Mouse (Mus musculus) adrenal gland, postnatal 4 days (tissue): Measurements from ENCODE around the gene H1foo. TPM values are rescaled to one million over a fixed set of nuclear protein-coding genes. Genes with fewer than 3 reads are reported as not detected.

Source experiments
- total RNA-seq, 2 experiments: library from RNA; stranded (reverse); gene quantifications; 2 replicates each; pipeline ENCODE4 v1.2.3; 2021

Gene H1foo
- total RNA-seq, 2 experiments from 2014 or later = not detected

Other genes starting within 250 kb of the H1foo start
- gene Tmem40, start 182.5 kb upstream of the H1foo start, total RNA-seq = 1 to 10 TPM; 1.2 to 1.5 TPM
- gene Cand2, start 170.4 kb upstream of the H1foo start, total RNA-seq = 10 to 100 TPM; 23.4 to 24.2 TPM
- gene Rpl32, start 136.2 kb upstream of the H1foo start, total RNA-seq = 1,000 to 10,000 TPM; 1,843 to 1,894 TPM
- gene Efcab12, start 106.5 kb upstream of the H1foo start, total RNA-seq = 1 to 10 TPM in 1 of 2 experiments, under 1 TPM in 1; 0.96 to 1.9 TPM
- 1 to 10 TPM; 7.5 to 8.1 TPM for gene Mbd4, start 91.6 kb upstream of the H1foo start, total RNA-seq
- 10 to 100 TPM; 23.5 to 25.6 TPM for gene Ift122, start 91.5 kb upstream of the H1foo start, total RNA-seq
- 1 to 10 TPM in 1 of 2 experiments, under 1 TPM in 1; 0.70 to 1.1 TPM for gene Rho, start 13.2 kb upstream of the H1foo start, total RNA-seq
- 100 to 1,000 TPM; 237 to 271 TPM for gene Plxnd1, start 50.1 kb downstream of the H1foo start, total RNA-seq
- 10 to 100 TPM; 25.8 to 26.8 TPM for gene Tmcc1, start 248.5 kb downstream of the H1foo start, total RNA-seq